Mouse (Mus musculus): ENCODE measurements around the gene Spn.

The Spn gene

DNA sequence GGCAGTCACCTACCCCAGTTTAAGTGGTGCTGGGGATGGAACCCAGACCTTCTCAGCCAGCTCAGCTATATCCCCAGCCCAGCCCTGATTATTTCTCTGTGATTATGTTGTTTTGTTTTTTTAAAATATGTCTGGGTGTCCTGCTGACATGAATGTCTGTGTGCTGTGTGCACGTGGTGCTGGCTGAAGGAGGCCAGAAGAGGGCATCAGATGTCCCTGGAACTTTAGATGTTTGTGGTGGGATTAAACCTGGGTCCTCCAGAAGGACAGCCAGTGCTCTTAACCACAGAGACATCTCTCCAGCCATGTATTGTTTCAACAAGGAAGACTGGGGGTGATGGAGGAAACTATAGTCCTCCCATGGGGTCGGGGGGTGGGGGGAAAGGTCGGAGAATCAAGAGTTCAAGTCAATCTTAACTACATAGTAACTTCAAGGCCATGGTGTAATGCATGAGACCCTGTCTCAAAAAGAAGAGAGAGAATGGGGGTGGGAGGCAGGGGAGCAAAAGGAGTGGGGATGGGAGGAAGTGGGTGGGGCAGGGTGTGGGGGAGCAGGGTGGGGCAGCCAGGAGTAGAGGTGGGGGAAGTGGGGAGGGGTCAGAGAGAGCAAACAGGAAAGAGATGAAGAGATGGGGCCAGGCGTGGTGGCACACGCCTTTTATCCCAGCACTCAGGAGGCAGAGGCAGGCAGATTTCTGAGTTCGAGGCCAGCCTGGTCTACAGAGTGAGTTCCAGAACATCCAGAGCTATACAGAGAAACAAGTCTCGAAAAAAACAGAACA, 3.2 kb upstream of the Spn start:
- no peak for DNase-seq

DNA sequence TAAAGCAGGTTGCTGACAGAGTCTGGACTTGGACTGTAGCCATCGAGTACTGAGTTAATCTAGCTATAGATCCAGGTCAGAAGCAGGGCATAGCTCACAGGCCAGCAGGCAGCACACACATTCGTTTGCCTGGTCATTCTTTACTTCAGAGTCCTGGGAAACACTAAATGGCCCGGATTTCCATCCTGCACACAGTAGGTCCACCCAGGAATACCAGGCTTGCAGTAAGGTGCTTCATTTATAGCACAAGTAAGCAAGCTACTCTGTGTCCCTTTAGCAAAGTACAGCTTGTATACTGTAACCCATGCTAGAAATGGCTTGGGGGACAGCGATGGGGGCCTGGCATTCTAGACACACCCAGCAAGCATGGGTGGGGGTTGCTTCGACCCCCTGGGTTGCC, 1.9 kb upstream of the Spn start:
- DNase-seq = no peak

DNA sequence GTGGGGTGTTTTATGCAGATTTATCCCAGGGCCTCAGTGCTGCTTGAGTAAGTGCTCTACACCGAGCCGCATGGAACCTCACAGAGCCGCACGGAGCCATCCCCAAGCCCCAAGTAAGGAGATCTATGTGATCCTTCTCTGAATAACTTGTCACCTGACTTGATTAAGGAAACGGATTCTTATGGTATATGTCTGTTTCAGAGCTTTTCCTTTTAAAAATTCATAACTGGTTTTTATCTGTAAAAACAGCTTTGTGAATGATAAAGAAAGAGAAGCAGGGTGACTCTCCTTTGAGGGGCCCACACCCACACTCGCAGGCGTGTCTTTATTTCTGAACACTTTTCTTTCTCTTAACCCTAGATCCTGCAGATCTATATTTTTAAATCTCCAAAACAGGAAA, 1.5 kb upstream of the Spn start:
- DNase-seq = no peak

DNA sequence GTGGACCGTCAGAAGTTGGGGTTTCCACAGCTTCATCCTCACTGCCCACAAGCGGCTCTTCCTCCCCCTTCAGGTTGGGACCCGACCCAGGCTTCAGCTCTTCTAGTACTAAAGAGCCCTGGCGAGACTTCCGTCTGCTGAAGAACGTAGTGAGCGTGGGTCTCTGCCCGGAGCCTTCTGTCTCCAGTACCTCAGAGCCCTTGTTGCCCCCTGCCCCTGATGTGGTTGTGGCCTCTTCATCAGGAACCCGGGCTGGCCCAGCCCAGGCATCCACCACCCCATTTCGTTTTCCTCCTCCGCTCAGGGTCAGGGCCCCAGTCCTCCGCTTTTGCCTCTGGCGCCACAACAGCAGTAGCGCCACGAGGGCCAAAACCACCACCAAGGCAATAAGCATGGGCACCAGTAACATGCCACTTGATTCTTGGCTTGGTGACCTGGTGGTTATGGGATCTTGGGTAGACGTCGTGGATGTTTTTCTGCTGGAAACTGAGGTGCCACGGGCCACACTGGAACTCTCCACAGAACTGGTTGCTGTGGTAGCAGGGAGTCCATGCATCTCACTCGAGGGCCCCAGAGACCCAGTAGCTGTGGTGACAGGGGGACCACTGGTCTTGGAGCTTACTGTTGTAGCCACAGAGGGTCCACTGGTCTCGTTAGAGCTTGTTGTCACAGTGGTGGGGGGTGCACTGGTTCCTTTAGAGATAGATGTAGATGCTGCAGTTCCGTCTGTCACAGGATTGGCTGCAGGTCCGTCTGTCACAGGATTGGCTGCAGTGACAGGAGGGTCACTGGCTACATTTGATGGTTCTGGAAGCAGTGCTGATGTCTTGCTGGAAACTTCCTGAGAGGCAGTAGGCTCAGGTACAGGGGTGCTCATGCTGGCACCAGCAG, 1.2 kb downstream of the Spn start:
- no peak for DNase-seq

DNA sequence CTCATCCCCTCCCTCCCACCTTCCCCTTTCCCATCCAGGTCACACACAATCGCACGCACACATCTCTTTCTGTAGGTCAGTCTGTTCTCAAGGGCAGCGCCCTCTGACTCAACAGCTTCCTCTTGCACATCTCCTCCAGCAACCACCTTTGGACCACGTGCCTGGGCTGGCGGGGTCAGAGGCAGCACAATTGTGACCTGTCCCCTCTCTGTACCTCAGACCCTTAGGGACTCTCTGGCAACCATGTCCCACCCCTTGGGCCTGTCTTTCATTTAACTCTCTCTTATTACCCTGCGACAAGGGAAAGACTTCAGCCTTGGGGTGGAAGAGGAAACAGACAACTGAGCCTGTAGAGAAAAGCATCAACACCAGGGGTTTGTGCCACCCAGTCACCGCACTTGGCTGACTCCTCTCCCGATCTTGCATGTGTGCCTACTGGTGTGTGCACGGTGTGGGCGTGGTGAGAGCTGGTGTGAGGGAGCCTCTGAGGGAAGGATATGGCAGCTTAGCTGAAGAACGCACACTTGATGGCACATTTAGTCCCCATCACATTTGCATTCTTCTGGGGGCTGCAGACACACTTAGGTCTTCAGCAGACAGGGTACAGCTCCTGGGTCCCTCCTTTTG, 2.7 kb downstream of the Spn start:
- no peak for DNase-seq

DNA sequence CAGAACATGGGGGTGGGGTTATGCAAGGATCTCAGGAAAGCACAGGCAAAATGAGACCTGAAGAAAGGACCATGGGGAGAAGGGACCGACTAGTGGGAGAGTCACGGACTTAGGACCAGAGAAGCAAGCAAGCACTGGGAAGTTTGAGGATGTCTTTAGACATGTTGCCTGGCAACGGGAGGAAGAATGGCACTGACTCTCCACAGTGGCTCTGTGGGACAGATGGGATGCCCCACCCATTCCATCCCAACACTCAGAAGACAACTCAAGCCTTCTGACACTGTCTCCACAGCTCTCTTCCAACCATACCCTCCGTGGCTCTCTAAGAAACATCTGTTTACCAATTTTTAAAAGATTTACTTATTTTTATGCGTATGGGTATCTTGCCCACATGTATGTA, 4.5 kb downstream of the Spn start:
- no peak for DNase-seq

DNA sequence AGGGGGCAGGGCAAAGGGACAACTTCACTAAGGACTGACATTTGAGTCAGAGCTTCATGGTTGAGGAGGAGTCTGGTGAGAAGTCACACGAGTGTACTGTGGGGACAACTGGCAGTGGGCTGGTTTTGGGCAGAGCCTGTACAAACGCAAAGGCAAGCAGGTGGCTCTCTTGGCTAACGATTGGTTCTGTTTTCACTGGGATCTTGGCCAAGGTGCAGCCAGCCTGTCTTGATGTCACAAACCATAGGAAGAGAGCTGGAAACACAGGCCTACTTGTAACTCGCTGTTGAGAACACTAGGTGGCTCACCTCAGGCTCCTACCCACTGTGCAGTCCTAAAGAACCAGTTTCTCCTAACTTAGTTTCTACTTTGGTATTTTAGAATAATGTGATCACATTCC, 8.0 kb downstream of the Spn start:
- DNase-seq = peak; percentile 62

DNA sequence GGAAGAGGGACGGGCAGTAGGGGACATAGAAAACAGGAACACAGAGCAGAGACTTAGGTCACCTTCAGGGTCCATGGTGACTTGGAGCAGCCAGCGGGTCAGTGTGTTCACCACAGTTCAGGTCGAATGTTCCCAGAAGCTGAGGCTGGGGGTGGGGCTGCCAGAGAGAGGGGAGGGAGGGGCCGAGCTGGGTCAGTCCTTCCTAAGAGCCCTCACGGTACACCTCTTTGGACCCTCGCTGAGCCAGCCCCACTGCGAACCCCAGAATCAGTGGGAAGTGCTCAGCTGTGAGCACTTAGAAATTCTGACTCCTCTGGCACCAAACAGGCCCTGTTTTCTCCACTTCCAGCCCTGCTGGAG, 15.7 kb downstream of the Spn start, which contains the start of gene Qprt:
TSS of gene Qprt (minus strand) at position 316 of the 360 bp plus-strand sequence.
- DNase-seq = peak; percentile 49

DNA sequence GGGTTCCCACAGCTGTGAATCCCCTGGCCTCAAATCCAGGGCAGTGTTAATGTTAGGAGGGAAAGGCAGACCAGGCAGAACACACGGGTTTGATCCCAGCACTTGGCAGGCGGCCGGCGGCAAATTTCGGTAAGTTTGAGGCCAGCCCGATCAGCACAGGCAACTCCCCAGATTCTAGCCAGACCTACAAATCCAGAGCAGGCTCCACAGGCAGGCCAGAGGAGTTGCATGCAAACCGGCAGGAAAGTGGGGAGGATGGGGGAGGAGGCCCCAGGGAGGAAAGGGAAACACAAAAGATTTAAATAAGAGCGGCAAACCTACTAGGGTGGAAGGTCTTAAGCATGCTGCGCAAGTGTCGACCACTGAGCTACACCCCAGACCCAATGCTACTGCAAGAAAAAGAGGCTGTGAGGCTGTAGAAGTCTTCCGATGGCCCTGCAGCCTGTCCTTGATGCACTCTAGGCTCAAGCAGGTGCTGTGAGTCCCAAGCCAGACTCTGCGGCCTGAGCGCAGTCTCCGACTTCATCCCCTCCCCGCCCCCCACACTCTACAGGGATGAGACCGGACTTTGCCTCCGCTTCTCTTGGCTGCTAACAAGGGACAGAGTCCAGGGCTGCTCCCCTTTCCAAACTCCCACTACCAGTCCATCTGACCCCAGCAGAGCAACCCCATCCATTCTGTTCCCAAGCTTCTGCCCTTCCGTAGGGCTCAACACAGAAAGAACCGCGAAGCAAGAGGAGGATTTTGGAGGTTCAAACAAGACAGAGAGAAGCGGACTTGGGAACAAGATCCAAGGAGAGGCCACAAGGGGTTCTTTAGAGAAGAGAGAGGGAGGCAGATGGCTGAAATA, 16.3 kb downstream of the Spn start:
- peak; percentile 83 for DNase-seq

DNA sequence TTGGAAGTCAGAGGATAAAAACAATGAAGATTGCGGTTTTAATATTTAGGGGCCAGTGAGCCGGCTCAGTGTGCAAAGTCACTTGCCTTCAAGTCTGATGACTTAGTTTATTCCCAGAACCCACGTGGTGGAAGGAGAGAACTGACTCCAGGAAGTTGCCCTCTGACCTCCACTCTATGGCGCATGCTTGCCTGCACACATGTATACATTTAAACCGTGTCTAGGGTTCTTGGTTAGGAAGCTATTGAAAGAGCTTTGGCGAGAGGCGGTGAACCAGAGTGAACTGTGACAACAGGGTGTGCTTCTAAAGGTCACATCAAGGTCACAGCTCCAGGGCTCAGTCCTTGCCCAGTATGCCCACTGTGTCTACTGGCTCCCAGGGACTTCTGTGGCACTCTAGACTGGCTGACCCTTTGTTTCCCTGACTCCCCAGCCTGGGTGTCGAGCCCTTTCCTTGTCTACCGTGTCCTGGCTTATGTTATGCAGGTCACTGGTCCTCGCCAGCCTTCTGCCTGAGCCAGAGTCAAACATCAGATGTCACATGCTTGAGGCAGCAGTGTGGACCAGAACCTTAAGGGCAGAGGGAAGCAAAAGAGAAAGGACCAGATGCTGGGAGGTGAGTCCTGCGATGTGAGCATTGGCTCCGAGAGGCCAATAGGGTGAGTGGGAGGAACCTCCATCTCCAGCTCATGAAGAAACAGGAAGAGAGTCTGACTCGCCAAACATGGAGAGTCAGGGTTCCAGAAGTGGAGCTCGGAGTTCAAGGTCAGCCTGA, 18.8 kb downstream of the Spn start:
- no peak for DNase-seq

DNA sequence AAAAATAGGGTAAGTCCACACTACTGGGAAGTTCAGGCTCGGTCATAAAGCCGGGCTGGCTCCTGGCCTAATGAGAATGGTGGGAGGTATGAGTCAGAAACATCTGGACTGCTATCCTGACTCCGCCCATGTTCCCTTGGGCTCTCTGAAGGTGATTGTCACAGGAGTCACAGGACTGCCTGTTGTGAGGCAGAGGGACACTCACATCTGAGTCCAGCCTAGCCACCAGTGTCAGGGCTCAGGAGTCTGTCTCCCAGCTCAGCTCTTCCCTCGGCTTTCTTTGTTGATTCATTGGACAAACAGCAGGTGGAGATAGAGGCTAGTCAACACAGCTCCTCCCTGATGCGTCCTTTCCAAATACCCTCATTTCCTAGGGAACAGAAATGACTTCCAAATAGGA, 19.7 kb downstream of the Spn start:
- DNase-seq = peak; percentile 38

DNA sequence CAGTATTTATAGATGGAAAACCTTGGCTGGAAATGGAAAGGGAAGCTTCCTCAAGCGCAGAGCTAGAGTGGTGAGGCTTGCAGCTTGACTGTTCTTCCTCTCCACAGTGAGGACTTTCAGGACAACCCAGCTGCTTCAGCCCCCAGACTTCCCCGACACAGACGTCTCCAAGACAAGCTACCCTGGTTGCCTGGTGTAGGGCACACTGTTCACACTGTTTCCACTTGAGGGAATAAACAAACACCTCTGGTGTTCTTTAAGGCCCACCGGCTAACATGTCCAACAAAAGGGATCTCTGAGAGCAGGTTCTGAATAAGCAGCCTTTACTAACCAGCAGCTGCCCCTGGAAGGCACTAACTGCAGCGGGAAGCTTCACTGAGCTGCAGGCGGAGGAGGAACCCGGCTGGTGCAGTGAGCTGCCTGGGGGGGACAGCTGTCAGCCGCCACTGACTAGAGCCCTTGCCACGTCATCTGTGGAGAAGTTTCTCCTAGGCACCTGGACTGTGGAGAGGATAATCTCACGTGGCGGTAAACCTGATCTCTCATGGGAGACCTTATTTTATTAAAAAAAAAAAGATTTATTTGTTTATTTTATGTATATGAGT, 21.2 kb downstream of the Spn start:
- DNase-seq = peak; percentile 34

DNA sequence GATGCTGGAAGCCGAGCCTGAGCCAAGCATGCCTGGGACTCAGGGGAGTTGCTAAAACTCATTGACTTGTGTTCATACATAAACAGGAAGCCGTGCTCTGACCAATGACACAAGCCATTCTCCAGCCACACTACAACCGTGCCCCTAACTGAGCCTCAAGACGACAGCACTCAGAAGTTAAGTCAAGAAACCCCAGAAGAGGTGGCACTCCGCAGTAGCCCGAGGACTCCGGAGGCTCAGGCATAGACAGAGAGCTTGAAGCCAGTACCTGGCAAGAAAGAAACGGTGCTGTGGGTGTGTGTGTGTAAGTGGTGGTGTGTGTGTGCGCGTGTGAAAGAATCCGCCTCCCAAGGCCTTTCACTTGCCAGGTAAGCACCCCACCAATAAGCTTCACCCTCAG, 22.7 kb downstream of the Spn start:
- DNase-seq = no peak

DNA sequence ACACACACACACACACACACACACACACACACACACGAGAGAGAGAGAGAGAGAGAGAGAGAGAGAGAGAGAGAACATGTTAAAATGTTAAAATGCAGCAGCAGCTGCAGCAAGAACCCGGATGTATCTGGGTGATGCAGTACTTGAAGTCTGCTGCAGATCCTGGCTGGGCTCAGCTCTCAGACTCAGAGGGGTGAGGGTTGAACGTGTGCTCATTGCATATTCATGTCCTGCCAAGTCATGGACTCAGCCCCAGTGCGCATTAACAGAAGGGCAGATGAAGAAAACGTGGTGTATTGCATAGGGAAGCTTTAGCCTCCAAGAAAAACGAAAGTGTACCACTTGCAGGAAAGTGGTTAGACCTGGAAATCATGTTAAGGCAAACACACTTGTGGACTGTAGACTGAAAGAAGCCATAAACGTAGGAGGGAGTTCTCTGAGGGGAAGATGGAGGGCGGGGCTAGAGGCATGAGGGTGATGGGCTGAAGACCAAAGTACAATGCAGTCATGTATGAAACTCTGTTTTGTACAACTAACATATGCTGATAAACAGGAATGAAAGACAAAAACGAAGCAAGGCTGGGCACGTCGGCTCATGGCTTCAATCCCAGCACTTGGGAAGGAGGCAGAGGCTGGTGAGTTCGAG, 23.9 kb downstream of the Spn start:
- DNase-seq = peak; percentile 59

DNA sequence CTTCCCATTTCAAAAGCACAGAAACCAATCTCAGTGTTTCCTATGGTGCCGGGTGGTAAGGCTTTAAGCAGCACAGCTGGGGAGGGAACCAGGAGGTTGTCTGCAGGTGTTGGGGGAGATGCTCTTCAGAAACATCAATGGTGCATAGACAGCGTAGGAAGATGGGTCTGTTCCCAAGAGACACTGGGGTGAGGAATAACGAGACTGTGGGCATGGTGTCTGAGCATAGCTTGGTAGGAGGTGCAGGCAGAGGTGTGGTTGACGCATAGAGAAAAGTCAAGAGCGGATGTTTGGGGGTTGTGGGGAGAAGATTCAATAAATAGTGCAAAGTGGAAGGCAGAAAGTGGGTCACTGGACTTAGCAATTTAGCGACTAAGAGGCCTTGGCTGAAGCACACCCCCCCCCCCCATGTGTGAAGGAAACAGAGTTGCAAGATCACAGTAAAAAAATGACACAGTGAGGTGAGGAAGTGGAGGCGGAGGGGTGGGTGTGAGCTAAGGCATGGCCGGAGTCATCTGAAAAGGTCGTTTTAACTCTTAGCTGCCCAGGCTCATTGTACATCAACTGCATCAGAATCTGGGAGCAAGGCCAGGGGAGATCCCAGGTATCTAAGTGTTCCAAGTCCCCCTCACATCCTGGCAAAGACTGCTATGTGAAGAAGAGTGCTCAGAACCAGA, 24.6 kb downstream of the Spn start:
- no peak for DNase-seq

DNA sequence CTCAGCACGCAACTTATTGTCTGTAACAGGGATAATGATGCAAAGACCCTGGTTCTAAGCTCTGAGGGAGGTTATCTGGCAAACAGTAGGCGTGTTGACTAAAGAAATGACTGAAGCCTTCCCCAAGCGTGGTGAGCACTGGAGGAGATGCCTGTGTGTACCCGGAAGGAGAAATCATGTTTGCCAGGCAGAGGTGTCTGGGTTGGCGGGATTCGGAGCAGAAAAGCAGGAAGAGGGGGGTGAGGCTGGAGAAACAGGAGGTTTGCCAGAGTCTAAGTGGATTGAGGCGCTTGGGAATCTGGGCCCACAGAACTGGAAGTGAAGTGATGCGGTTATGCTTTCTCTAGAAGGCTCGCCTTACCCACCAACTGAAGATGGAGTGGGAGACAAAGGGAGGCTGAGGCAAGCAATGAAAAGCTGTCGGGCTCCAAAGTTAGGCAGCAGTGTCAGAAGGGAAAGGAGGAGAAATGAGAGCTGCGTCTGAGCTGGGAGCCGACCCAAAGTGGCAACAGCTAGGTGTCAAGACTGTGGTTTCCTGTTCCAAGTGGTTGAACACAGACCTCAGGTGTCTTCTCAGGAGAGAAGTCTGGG, 25.3 kb downstream of the Spn start:
- DNase-seq = no peak

DNA sequence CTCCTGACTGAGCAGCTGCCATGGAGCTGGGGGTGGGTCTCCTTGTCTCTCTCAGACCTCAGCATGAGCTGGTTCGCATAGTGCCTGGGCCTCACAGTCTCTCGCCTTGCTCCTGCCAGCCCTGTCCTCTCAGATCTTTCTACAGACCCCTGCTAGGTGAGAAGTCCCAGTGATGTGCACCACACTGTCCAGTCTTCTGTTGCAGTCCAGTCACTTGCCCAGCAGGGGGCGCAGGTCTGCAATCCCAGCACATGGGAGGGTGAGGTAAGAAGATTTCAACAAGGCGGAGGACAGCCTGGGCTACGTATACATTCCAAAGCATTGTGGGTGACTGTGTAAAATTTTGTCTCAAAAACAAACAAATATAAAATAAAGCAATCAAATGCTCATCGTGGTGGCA, 26.2 kb downstream of the Spn start:
- DNase-seq = peak; percentile 73

DNA sequence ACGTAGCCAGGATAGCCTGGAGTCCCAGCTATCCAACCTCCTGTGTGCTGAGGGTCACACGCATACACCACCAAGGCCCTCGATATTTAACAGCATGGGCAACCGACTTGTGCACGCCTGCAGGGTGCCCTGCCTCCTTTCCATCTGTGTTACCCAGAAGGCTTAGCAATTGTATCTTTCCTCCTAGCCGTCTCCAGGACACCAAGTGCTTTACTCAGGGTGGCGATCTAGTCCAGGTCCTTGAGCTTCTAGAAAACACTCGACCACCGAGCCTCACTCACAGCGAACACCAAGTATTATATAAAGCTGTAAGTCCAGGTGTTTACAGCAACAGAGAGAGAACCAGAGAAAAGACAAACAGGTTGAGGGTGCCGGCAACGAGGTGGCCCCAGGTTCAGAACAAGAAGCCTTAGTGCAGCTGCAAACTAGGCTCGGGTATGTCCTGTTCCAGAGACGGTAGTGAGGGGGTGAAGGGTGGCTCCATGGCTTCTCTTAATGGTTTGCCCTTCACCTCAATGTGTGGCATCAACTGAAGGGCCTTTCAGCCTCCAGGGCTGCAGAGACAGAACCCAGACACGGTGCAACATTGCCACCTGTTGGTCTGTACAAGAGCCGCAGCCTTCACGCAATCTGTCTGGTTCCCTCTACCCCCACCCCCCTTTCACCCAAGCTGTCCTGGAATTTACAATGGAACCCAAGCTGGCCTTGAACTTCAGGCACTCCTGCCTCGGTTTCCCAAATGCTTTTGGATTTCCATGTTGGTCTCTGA, 27.2 kb downstream of the Spn start:
- peak; percentile 86 for DNase-seq

DNA sequence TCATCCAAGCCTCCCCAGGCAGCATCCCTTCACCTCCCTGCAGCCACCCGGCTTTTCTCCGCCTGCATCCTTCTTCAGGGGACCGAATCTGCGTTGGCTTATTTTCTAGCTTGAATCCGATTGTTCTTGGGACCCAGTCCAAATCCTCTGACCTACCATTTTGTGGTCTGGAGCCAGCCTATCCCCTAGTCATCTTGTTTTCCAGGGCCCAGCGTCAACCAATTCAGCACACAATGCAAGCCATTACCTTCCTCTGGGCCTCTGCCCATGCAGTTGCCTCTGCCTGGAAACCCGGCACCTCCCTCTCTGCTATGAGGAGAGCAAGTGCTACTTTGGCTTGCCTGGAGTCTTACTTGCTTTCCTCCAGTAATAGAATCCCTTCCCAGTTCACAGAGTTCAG, 32.1 kb downstream of the Spn start:
- DNase-seq = no peak

Measured in kidney, postnatal 10 days (tissue).